In genomic region chr9:43270723-43271252, GRCm38 (mm10) we compare ENCODE assay signal across 8 mouse cellular contexts. TPM values are rescaled to one million over a fixed set of nuclear protein-coding genes. Genes with fewer than 3 reads are reported as not detected.
DNase-seq lines count a peak whose midpoint lies in the region; ATAC-seq and TF ChIP-seq lines count a peak whose summit lies in the region.

No protein-coding gene starts in this region.

- peak overlapping the region; percentile 27 for H3K4me2 ChIP-seq in embryonic facial prominence, embryonic 12.5 days (replicated peaks)
- H3K4me2 ChIP-seq in hindbrain, postnatal 0 days (ENCODE audit: low read depth, low read length) = peak overlapping the region; percentile 33
- peak overlapping the region; percentile 13 for H3K4me2 ChIP-seq in limb, embryonic 15.5 days

- ATAC-seq in embryonic facial prominence, embryonic 12.5 days (ENCODE audit: insufficient number of reproducible peaks, insufficient read depth, low FRiP score, low TSS enrichment) = no peak
- ATAC-seq in hindbrain, postnatal 0 days = 0 out of 2 replicates have a peak, but pooled peaks have one; percentile 7
- ATAC-seq in limb, embryonic 15.5 days (ENCODE audit: insufficient number of reproducible peaks, low FRiP score, low TSS enrichment, low read depth) = no peak

- no peak overlapping the region for H3K27ac ChIP-seq in kidney, adult 2 months (ENCODE audit: insufficient read depth, low read depth, low read length)
- H3K27ac ChIP-seq in embryonic facial prominence, embryonic 12.5 days = no peak overlapping the region
- no peak overlapping the region for H3K27ac ChIP-seq in hindbrain, postnatal 0 days
- H3K27ac ChIP-seq in limb, embryonic 15.5 days = no peak overlapping the region

- no peak overlapping the region for H3K9ac ChIP-seq in embryonic facial prominence, embryonic 12.5 days
- H3K9ac ChIP-seq in hindbrain, postnatal 0 days (replicated peaks; ENCODE audit: low read length) = no peak overlapping the region
- H3K9ac ChIP-seq in limb, embryonic 15.5 days = no peak overlapping the region

- no peak for TF ChIP-seq POLR2A in kidney, adult 2 months (IDR thresholded peaks at IDR 0.05; ENCODE audit: low read depth, low read length)

- H3K36me3 ChIP-seq in kidney, adult 2 months (ENCODE audit: control insufficient read depth, insufficient read depth, low read length) = no peaks in the 10 kb centered on the region
- no peaks in the 10 kb centered on the region for H3K36me3 ChIP-seq in embryonic facial prominence, embryonic 12.5 days
- no peaks in the 10 kb centered on the region for H3K36me3 ChIP-seq in hindbrain, postnatal 0 days (ENCODE audit: insufficient read depth, low read length)
- H3K36me3 ChIP-seq in limb, embryonic 15.5 days = no peaks in the 10 kb centered on the region

- TF ChIP-seq CTCF in kidney, adult 2 months (conservative IDR thresholded peaks at IDR 0.05; ENCODE audit: insufficient read depth, insufficient read length, low read depth, low read length) = no peak
- no peak for TF ChIP-seq CTCF in hindbrain, postnatal 0 days (IDR thresholded peaks at IDR 0.05; ENCODE audit: low read depth)

- H3K4me3 ChIP-seq in kidney, adult 2 months (ENCODE audit: insufficient read depth, low read depth, low read length) = no peak overlapping the region
- no peak overlapping the region for H3K4me3 ChIP-seq in embryonic facial prominence, embryonic 12.5 days
- peak overlapping the region; percentile 13; the same call in 1 of the 2 replicates for H3K4me3 ChIP-seq in hindbrain, postnatal 0 days (ENCODE audit: low read length)
- no peak overlapping the region for H3K4me3 ChIP-seq in limb, embryonic 15.5 days

- peak; percentile 29 for DNase-seq in kidney, adult 2 months
- no peak for DNase-seq in kidney, adult 9 months
- no peak for DNase-seq in hindbrain, postnatal 0 days (ENCODE audit: low spot score)
- DNase-seq in testis, postnatal 10 days (ENCODE audit: low spot score) = peak; percentile 41
- no peak for DNase-seq in urinary bladder, postnatal 36 days (ENCODE audit: low spot score in 2 of 2)
- DNase-seq in urinary bladder, postnatal 10 days (ENCODE audit: low spot score) = no peak

- H3K4me1 ChIP-seq in kidney, adult 2 months (ENCODE audit: control insufficient read depth, insufficient read depth, low read length) = no peaks in the 10 kb centered on the region; the same call in 1 of the 2 replicates
- H3K4me1 ChIP-seq in embryonic facial prominence, embryonic 12.5 days = peaks cover 20% of the 10 kb centered on the region
- no peaks in the 10 kb centered on the region for H3K4me1 ChIP-seq in hindbrain, postnatal 0 days (ENCODE audit: insufficient read depth, low read length)
- peaks cover 32% of the 10 kb centered on the region for H3K4me1 ChIP-seq in limb, embryonic 15.5 days

- 33% methylated on average over 17 of the region's 17 CpGs for WGBS in kidney, adult 2 months
- WGBS in embryonic facial prominence, embryonic 12.5 days = 4% methylated on average over 17 of the region's 17 CpGs
- WGBS in hindbrain, postnatal 0 days = 3% methylated on average over 17 of the region's 17 CpGs
- WGBS in limb, embryonic 15.5 days = 14% methylated on average over 17 of the region's 17 CpGs

- no peaks in the 10 kb centered on the region for H3K27me3 ChIP-seq in kidney, adult 2 months (replicated peaks; ENCODE audit: control insufficient read depth, insufficient read depth, low read length)
- peaks cover 26% of the 10 kb centered on the region for H3K27me3 ChIP-seq in embryonic facial prominence, embryonic 12.5 days
- peaks cover 20% of the 10 kb centered on the region for H3K27me3 ChIP-seq in hindbrain, postnatal 0 days (ENCODE audit: insufficient read depth, low read length)
- H3K27me3 ChIP-seq in limb, embryonic 15.5 days = peaks cover 20% of the 10 kb centered on the region

- H3K9me3 ChIP-seq in embryonic facial prominence, embryonic 12.5 days = 0 out of 2 replicates have a peak, but pooled peaks cover 3% of the 10 kb centered on the region
- no peaks in the 10 kb centered on the region for H3K9me3 ChIP-seq in hindbrain, postnatal 0 days (ENCODE audit: low read length)
- no peaks in the 10 kb centered on the region for H3K9me3 ChIP-seq in limb, embryonic 15.5 days

RNA-seq across cellular contexts. Expression of gene Oaf, which starts 31.1 kb away (rescaled TPM):
- 60.8 and 61.1 TPM in 2 replicates for polyA plus RNA-seq in kidney, adult 2 months (2012; rRNA removed)
- 89.3 and 106 TPM in 2 replicates for polyA plus RNA-seq in embryonic facial prominence, embryonic 12.5 days (2016; fragmentation: Nextera tagmentation; extraction: Ambion mirVana)
- total RNA-seq in hindbrain, postnatal 0 days (2014; rRNA removed) = 5.6 and 8.0 TPM in 2 replicates
- 6.2 TPM in 2 replicates for polyA plus RNA-seq in hindbrain, postnatal 0 days (2015; fragmentation: Nextera tagmentation; extraction: Ambion mirVana)
- 78.4 and 102 TPM in 2 replicates for polyA plus RNA-seq in limb, embryonic 15.5 days (2015; fragmentation: Nextera tagmentation; extraction: Ambion mirVana)

RNA-seq across cellular contexts. Expression of gene Trim29, which starts 39.9 kb away (rescaled TPM):
- 0.74 and 1.4 TPM in 2 replicates for polyA plus RNA-seq in kidney, adult 2 months (2012; rRNA removed)
- polyA plus RNA-seq in embryonic facial prominence, embryonic 12.5 days (2016; fragmentation: Nextera tagmentation; extraction: Ambion mirVana) = 12.3 and 12.9 TPM in 2 replicates
- total RNA-seq in hindbrain, postnatal 0 days (2014; rRNA removed) = 0.05 and 0.14 TPM in 2 replicates
- polyA plus RNA-seq in hindbrain, postnatal 0 days (2015; fragmentation: Nextera tagmentation; extraction: Ambion mirVana) = 0.35 and 0.45 TPM in 2 replicates
- polyA plus RNA-seq in limb, embryonic 15.5 days (2015; fragmentation: Nextera tagmentation; extraction: Ambion mirVana) = 177 and 186 TPM in 2 replicates

Comparison
In these comparisons a context has a peak if more than half of its experiments do, and no peak if none do; other contexts are left out.
1. DNase-seq: peak in kidney, adult 2 months (single experiment) and testis, postnatal 10 days (single experiment); none in kidney, adult 9 months (single experiment), hindbrain, postnatal 0 days (single experiment), urinary bladder, postnatal 36 days (0 of 2) and urinary bladder, postnatal 10 days (single experiment).
2. RNA of gene Trim29, which starts 39.9 kb away (polyA plus RNA-seq): 177 to 186 TPM in limb, embryonic 15.5 days; 12.3 to 12.9 TPM in embryonic facial prominence, embryonic 12.5 days, 0.74 to 1.4 TPM in kidney, adult 2 months and 0.35 to 0.45 TPM in hindbrain, postnatal 0 days; every median in the first group is over 10 times any median in the second.
3. Peak in every context shown above with its lines, with median percentiles within 50 percentile points of each other: H3K4me2 ChIP-seq.